Mouse (Mus musculus) embryonic facial prominence, embryonic 14.5 days (tissue): ENCODE measurements at regions not wholly inside any gene's neighbourhood (a gene's known extent, or its start where the extent isn't known, plus 50 kb on each side); places are given as distances from the start of the nearest gene placed in this dataset.
"Not testable (repeated sequence)": the region's sequence is repeated elsewhere in the genome, so short reads cannot be mapped to it uniquely, and the experiment has no call there.

ENCODE experiments used
- ATAC-seq: fragments of 200-750 bp; cut with Nextera tagmentation; 2 replicates; pipeline ENCODE4 v1.8.0; 2017; ENCODE audit warnings: low read depth, moderate number of reproducible peaks, moderate TSS enrichment
- DNase-seq: peaks from one replicate; pipeline ENCODE4 v3.0.0-alpha.2; 2015; ENCODE audit warnings: low spot score
- H3K27ac ChIP-seq: fragments of 300-500 bp; sonication (generic); replicated peaks from 2 replicates; pipeline ENCODE4 v1.5.1; 2014; ENCODE audit warnings: low read depth, mild to moderate bottlenecking, low read length, moderate library complexity
- H3K27me3 ChIP-seq: fragments of 300-500 bp; sonication (generic); replicated peaks from 2 replicates; pipeline ENCODE4 v1.6.1; 2014; ENCODE audit warnings: low read length; ENCODE audit not compliant: control insufficient read depth, insufficient read depth
- H3K36me3 ChIP-seq: fragments of 300-500 bp; sonication (generic); 2 replicates; pipeline ENCODE4 v1.6.1; 2014; ENCODE audit warnings: low read length, mixed read lengths; ENCODE audit not compliant: control insufficient read depth, insufficient read depth
- H3K4me1 ChIP-seq: fragments of 300-500 bp; sonication (generic); 2 replicates; pipeline ENCODE4 v1.6.1; 2014; ENCODE audit warnings: antibody characterized with exemption, low read length; ENCODE audit not compliant: control insufficient read depth, insufficient read depth
- H3K4me2 ChIP-seq: fragments of 300-500 bp; sonication (generic); 2 replicates; pipeline ENCODE4 v1.6.1; 2014; ENCODE audit warnings: low read depth, mild to moderate bottlenecking, low read length, moderate library complexity, mixed read lengths
- H3K4me3 ChIP-seq: fragments of 300-500 bp; sonication (generic); 2 replicates; pipeline ENCODE4 v1.5.1; 2014; ENCODE audit warnings: low read depth, mild to moderate bottlenecking, low read length
- H3K9ac ChIP-seq: fragments of 300-500 bp; sonication (generic); 2 replicates; pipeline ENCODE4 v1.6.1; 2014; ENCODE audit warnings: low read depth, mild to moderate bottlenecking, low read length, moderate library complexity, mixed read lengths
- H3K9me3 ChIP-seq: fragments of 300-500 bp; sonication (generic); 2 replicates; pipeline ENCODE4 v1.6.1; 2016; ENCODE audit warnings: low read length; ENCODE audit not compliant: control insufficient read depth
- WGBS: fragments of 180-500 bp; shearing (Covaris S2); extraction: QIAGEN DNeasy Blood & Tissue Kit; methylation state at CpG from one replicate; pipeline ENCODE4 v1.1.7; 2014; 5-methylcytosine and 5-hydroxymethylcytosine counted together

GRCm38 (mm10) chr10:69036096-69036495 lies 115.1 kb upstream of the Rhobtb1 start:
- Histone ChIP-seq H3K4me1 (no peaks in the 10 kb centered on the region), H3K36me3 (no peaks in the 10 kb centered on the region), H3K9me3 (no peaks in the 10 kb centered on the region), H3K4me3 (no peak overlapping the region), H3K27me3 (no peaks in the 10 kb centered on the region), H3K27ac (no peak overlapping the region), H3K4me2 (no peak overlapping the region), H3K9ac (no peak overlapping the region)
- no peak for ATAC-seq
- DNase-seq: no peak
- 84% methylated on average over 2 of the region's 2 CpGs for WGBS

GRCm38 (mm10) chr10:69044171-69044651 lies 107.0 kb upstream of the Rhobtb1 start:
- peak overlapping the region; percentile 5 for H3K4me2 ChIP-seq
- WGBS: 10% methylated on average over 12 of the region's 12 CpGs
- no peak overlapping the region for H3K4me3 ChIP-seq
- no peaks in the 10 kb centered on the region for H3K36me3 ChIP-seq
- no peaks in the 10 kb centered on the region for H3K27me3 ChIP-seq
- H3K4me1 ChIP-seq: peaks cover 24% of the 10 kb centered on the region
- H3K27ac ChIP-seq: peak overlapping the region; percentile 19
- no peak overlapping the region for H3K9ac ChIP-seq
- H3K9me3 ChIP-seq: no peaks in the 10 kb centered on the region
- DNase-seq: peak; percentile 51
- ATAC-seq: no peak

- no peak for ATAC-seq
- Histone ChIP-seq H3K27ac (peak overlapping the region; percentile 72), H3K4me2 (peak overlapping the region; percentile 33)
Observed at GRCm38 (mm10) chr10:69045275-69045674, 106.0 kb upstream of the Rhobtb1 start.

GRCm38 (mm10) chr10:69046008-69046555 lies 105.2 kb upstream of the Rhobtb1 start:
- peak; percentile 87 for DNase-seq
- peak overlapping the region; percentile 33 for H3K4me2 ChIP-seq
- no peak overlapping the region for H3K4me3 ChIP-seq
- H3K9ac ChIP-seq: no peak overlapping the region
- H3K27me3 ChIP-seq: no peaks in the 10 kb centered on the region
- H3K36me3 ChIP-seq: no peaks in the 10 kb centered on the region
- 11% methylated on average over 10 of the region's 10 CpGs for WGBS
- peaks cover 24% of the 10 kb centered on the region for H3K4me1 ChIP-seq
- H3K9me3 ChIP-seq: no peaks in the 10 kb centered on the region
- H3K27ac ChIP-seq: peak overlapping the region; percentile 8; the same call in 1 of the 2 replicates
- ATAC-seq: peak; percentile 65; the same call in 1 of the 2 replicates

More at GRCm38 (mm10) chr10:69045275-69045674, 106.0 kb upstream of the Rhobtb1 start:
- peak; percentile 53 for DNase-seq
- Histone ChIP-seq H3K4me3 (no peak overlapping the region), H3K9me3 (no peaks in the 10 kb centered on the region), H3K4me1 (peaks cover 24% of the 10 kb centered on the region), H3K9ac (no peak overlapping the region), H3K36me3 (no peaks in the 10 kb centered on the region), H3K27me3 (no peaks in the 10 kb centered on the region)
- WGBS: 47% methylated on average over 14 of the region's 14 CpGs

- 73% methylated on average over 11 of the region's 11 CpGs for WGBS
- ATAC-seq: no peak
Observed at GRCm38 (mm10) chr10:69078008-69078407, 73.2 kb upstream of the Rhobtb1 start.

GRCm38 (mm10) chr10:69086184-69086583 lies 65.0 kb upstream of the Rhobtb1 start:
- no peak overlapping the region for H3K9ac ChIP-seq
- no peak overlapping the region for H3K4me3 ChIP-seq
- no peaks in the 10 kb centered on the region for H3K4me1 ChIP-seq
- H3K27me3 ChIP-seq: no peaks in the 10 kb centered on the region
- no peak for DNase-seq
- no peak overlapping the region for H3K4me2 ChIP-seq
- no peaks in the 10 kb centered on the region for H3K36me3 ChIP-seq
- WGBS: 65% methylated on average over 1 of the region's 1 CpGs
- ATAC-seq: no peak
- no peaks in the 10 kb centered on the region for H3K9me3 ChIP-seq
- no peak overlapping the region for H3K27ac ChIP-seq

More at GRCm38 (mm10) chr10:69078008-69078407, 73.2 kb upstream of the Rhobtb1 start:
- H3K4me2 ChIP-seq: no peak overlapping the region
- H3K9ac ChIP-seq: no peak overlapping the region
- H3K9me3 ChIP-seq: no peaks in the 10 kb centered on the region
- H3K4me3 ChIP-seq: no peak overlapping the region
- no peaks in the 10 kb centered on the region for H3K36me3 ChIP-seq
- H3K27me3 ChIP-seq: no peaks in the 10 kb centered on the region
- no peak for DNase-seq
- H3K4me1 ChIP-seq: no peaks in the 10 kb centered on the region
- H3K27ac ChIP-seq: no peak overlapping the region

GRCm38 (mm10) chr10:69091872-69092271 lies 59.4 kb upstream of the Rhobtb1 start:
- DNase-seq (no peak), ATAC-seq (no peak)
- no peaks in the 10 kb centered on the region for H3K27me3 ChIP-seq
- H3K9me3 ChIP-seq: 0 out of 2 replicates have a peak, but pooled peaks cover 5% of the 10 kb centered on the region
- H3K27ac ChIP-seq: no peak overlapping the region
- no peaks in the 10 kb centered on the region for H3K4me1 ChIP-seq
- WGBS: 66% methylated on average over 3 of the region's 3 CpGs
- H3K36me3 ChIP-seq: no peaks in the 10 kb centered on the region
- H3K9ac ChIP-seq: no peak overlapping the region
- no peak overlapping the region for H3K4me2 ChIP-seq
- H3K4me3 ChIP-seq: no peak overlapping the region

- H3K27ac ChIP-seq: no peak overlapping the region
- no peaks in the 10 kb centered on the region for H3K27me3 ChIP-seq
- no peaks in the 10 kb centered on the region for H3K9me3 ChIP-seq
- DNase-seq (no peak), ATAC-seq (no peak)
- peaks cover 5% of the 10 kb centered on the region; the same call in 1 of the 2 replicates for H3K4me1 ChIP-seq
- H3K36me3 ChIP-seq: no peaks in the 10 kb centered on the region
- no peak overlapping the region for H3K4me3 ChIP-seq
- H3K9ac ChIP-seq: no peak overlapping the region
- no peak overlapping the region for H3K4me2 ChIP-seq
- 83% methylated on average over 3 of the region's 3 CpGs for WGBS
Observed at GRCm38 (mm10) chr10:69100021-69100420, 51.2 kb upstream of the Rhobtb1 start.

GRCm38 (mm10) chr10:69100742-69101141 lies 50.5 kb upstream of the Rhobtb1 start:
- not testable (repeated sequence) for H3K27me3 ChIP-seq, H3K36me3 ChIP-seq, H3K9me3 ChIP-seq, H3K4me1 ChIP-seq, H3K4me2 ChIP-seq, H3K27ac ChIP-seq, H3K4me3 ChIP-seq, ATAC-seq, H3K9ac ChIP-seq
- WGBS: 64% methylated on average over 16 of the region's 16 CpGs
- DNase-seq: peak; percentile 52
